Mouse (Mus musculus) kidney, embryonic 16.5 days (tissue): ENCODE measurements at regions not wholly inside any gene's neighbourhood (a gene's known extent, or its start where the extent isn't known, plus 50 kb on each side); places are given as distances from the start of the nearest gene placed in this dataset.
"Not testable (repeated sequence)": the region's sequence is repeated elsewhere in the genome, so short reads cannot be mapped to it uniquely, and the experiment has no call there.

Source experiments
- ATAC-seq: fragments of 200-750 bp; cut with Nextera tagmentation; 2 replicates; pipeline ENCODE4 v1.8.0; 2017; ENCODE audit warnings: moderate TSS enrichment; ENCODE audit not compliant: low FRiP score, low TSS enrichment
- H3K27ac ChIP-seq: fragments of 300-500 bp; sonication (generic); 2 replicates; pipeline ENCODE4 v1.5.1; 2014; ENCODE audit warnings: low read length
- H3K27me3 ChIP-seq: fragments of 300-500 bp; sonication (generic); 2 replicates; pipeline ENCODE4 v1.6.1; 2014; ENCODE audit warnings: low read length, control low read depth, mixed read lengths; ENCODE audit not compliant: insufficient read depth
- H3K36me3 ChIP-seq: fragments of 300-500 bp; sonication (generic); 2 replicates; pipeline ENCODE4 v1.6.1; 2014; ENCODE audit warnings: low read length, control low read depth, mixed read lengths; ENCODE audit not compliant: insufficient read depth
- H3K4me1 ChIP-seq: fragments of 300-500 bp; sonication (generic); 2 replicates; pipeline ENCODE4 v1.6.1; 2014; ENCODE audit warnings: low read length, control low read depth, mixed read lengths; ENCODE audit not compliant: insufficient read depth
- H3K4me2 ChIP-seq: fragments of 300-500 bp; sonication (generic); replicated peaks from 2 replicates; pipeline ENCODE4 v1.6.1; 2014; ENCODE audit warnings: low read depth, low read length
- H3K4me3 ChIP-seq: fragments of 300-500 bp; sonication (generic); 2 replicates; pipeline ENCODE4 v1.5.1; 2014; ENCODE audit warnings: mild to moderate bottlenecking, low read length
- H3K9ac ChIP-seq: fragments of 300-500 bp; sonication (generic); replicated peaks from 2 replicates; pipeline ENCODE4 v1.6.1; 2014; ENCODE audit warnings: low read length
- H3K9me3 ChIP-seq: fragments of 300-500 bp; sonication (generic); 2 replicates; pipeline ENCODE4 v1.6.1; 2016; ENCODE audit warnings: low read length, control low read depth
- WGBS: fragments of 180-500 bp; shearing (Covaris S2); extraction: QIAGEN DNeasy Blood & Tissue Kit; methylation state at CpG from one replicate; pipeline ENCODE4 v1.1.7; 2014; 5-methylcytosine and 5-hydroxymethylcytosine counted together

DNA sequence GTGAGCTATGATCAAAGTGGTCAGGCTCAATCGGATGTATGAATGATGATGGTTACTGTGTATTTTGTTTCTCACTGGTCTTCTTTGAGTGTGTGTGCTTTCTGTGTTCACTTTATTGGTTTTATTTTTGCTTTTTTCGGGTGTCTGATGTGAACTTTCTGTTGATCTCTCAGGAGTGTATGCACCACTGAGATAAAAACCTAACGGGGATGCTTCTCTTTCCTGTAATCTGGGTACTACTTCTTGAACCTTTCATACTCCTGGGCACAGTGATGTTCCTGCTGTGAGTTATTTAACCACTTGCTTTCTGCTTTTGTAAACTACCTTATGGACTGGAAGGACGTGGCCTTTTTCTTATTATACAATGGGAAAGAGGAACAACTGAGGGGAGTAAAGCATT is 133.6 kb downstream of the Zxdb start:
- H3K4me3 ChIP-seq: no peak overlapping the region
- no peak overlapping the region for H3K27ac ChIP-seq
- WGBS: 74% methylated on average over 4 of the region's 4 CpGs
- H3K4me2 ChIP-seq: no peak overlapping the region
- H3K9ac ChIP-seq: no peak overlapping the region
- no peaks in the 10 kb centered on the region for H3K36me3 ChIP-seq
- no peaks in the 10 kb centered on the region for H3K4me1 ChIP-seq
- H3K9me3 ChIP-seq: no peaks in the 10 kb centered on the region
- no peak for ATAC-seq
- no peaks in the 10 kb centered on the region; the same call in 1 of the 2 replicates for H3K27me3 ChIP-seq

- no peak overlapping the region for H3K9ac ChIP-seq
- H3K27me3 ChIP-seq: no peaks in the 10 kb centered on the region; the same call in 1 of the 2 replicates
- no peak overlapping the region for H3K27ac ChIP-seq
- ATAC-seq: no peak
- no peaks in the 10 kb centered on the region for H3K4me1 ChIP-seq
- no peak overlapping the region for H3K4me2 ChIP-seq
- H3K9me3 ChIP-seq: no peaks in the 10 kb centered on the region
- no peak overlapping the region for H3K4me3 ChIP-seq
- H3K36me3 ChIP-seq: no peaks in the 10 kb centered on the region
- WGBS: 91% methylated on average over 1 of the region's 1 CpGs
Measured at GRCm38 (mm10) chrX:94863123-94863522, 138.8 kb downstream of the Zxdb start.

DNA sequence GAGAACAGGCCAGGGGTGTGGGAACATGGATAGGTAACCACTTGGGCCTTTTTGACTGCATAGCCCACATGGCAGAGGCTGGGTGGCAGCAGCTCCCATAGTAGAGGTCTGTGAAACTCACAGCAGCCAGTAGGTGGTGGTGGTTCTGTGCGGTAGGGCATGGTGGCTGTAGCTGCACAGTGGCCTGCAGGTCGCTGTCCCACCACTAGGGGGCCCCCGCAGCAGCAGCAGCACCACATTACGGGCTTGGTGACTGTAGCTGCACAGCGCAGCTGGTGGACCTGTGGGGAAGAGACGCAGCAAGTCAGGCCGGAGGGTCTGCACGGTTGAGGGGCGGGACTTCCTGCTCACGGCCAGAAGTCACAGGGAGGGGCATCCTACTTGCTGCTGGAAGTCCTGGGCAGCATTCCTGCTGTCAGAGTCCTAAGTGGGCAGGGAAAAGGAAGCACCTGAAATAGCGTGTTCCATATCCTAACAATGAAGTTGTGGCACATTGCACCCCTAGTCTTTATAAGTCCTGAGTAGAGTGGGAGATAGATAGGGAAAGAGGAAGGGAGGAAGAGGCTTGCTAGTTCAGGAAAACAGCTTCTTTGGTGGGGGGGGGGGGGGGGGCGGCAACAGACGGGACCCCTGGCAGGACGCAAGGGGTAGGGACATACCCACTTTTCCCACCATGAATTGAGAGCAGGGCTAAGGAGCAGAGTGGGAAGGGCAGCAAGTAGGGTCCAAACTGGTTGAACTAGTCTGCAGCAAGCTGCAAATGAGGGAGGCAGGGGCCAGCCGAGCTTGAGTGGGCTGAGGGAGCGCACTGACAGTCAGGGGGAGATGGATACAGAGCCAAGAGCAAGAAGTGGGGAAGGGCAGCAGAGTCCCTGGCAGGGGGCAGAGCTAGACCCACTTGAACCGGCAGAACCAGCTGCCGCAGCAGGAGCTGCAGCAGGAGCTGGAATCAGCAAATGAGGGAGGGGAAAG is 141.4 kb downstream of the Zxdb start:
- WGBS: 27% methylated on average over 16 of the region's 18 CpGs
- peak overlapping the region; percentile 54 for H3K9ac ChIP-seq
- no peaks in the 10 kb centered on the region for H3K9me3 ChIP-seq
- H3K36me3 ChIP-seq: no peaks in the 10 kb centered on the region
- no peaks in the 10 kb centered on the region for H3K4me1 ChIP-seq
- no peaks in the 10 kb centered on the region for H3K27me3 ChIP-seq
- peak overlapping the region; percentile 42 for H3K4me3 ChIP-seq
- H3K4me2 ChIP-seq: peak overlapping the region; percentile 61
- peak overlapping the region; percentile 80; the same call in 1 of the 2 replicates for H3K27ac ChIP-seq
- peak; percentile 99 for ATAC-seq

- not testable (repeated sequence) for H3K4me2 ChIP-seq, H3K4me1 ChIP-seq, H3K9ac ChIP-seq, ATAC-seq, H3K4me3 ChIP-seq, H3K27me3 ChIP-seq, H3K27ac ChIP-seq, H3K36me3 ChIP-seq, H3K9me3 ChIP-seq
- 93% methylated on average over 2 of the region's 2 CpGs for WGBS
Measured at GRCm38 (mm10) chrX:94883547-94883946, 142.9 kb downstream of the Spin4 start.
